Mouse (Mus musculus) urinary bladder, adult 2 months (tissue): Measurements from ENCODE around the gene Gm44511. TPM values are rescaled to one million over a fixed set of nuclear protein-coding genes. Genes with fewer than 3 reads are reported as not detected.

Source experiments
- DNase-seq: peaks from one replicate; pipeline ENCODE4 v3.0.0; 2022; ENCODE audit warnings: low spot score
- polyA plus RNA-seq: library from polyadenylated mRNA; depleted of rRNA; stranded (reverse); fragments of >200 nt; gene quantifications from 2 replicates; pipeline ENCODE4 v1.2.3, GENCODE M21; 2012; rRNA removed

Gene Gm44511
- 0.23 and 0.43 TPM in 2 replicates for polyA plus RNA-seq

- DNase-seq: no peak
These were observed at the start of gene Gm44511, which contains the start of gene Klrb1b for GRCm38 (mm10) chr6:128826132-128826531. Gene Gm44511 (minus strand): TSS chr6:128826315. Gene Klrb1b (minus strand): TSS chr6:128826331.

GRCm38 (mm10) chr6:128871910-128872610 lies 45.9 kb upstream of the Gm44511 start:
- DNase-seq: no peak

GRCm38 (mm10) chr6:128868861-128869260 lies 42.7 kb upstream of the Gm44511 start:
- no peak for DNase-seq

GRCm38 (mm10) chr6:128857976-128858375 lies 31.9 kb upstream of the Gm44511 start:
- no peak for DNase-seq

- no peak for DNase-seq
These were observed 30.1 kb upstream of the Gm44511 start for GRCm38 (mm10) chr6:128856250-128856649.

- no peak for DNase-seq
These were observed 29.4 kb upstream of the Gm44511 start for GRCm38 (mm10) chr6:128855477-128855876.

GRCm38 (mm10) chr6:128854895-128855294 lies 28.8 kb upstream of the Gm44511 start:
- DNase-seq: no peak

GRCm38 (mm10) chr6:128854024-128854820 lies 28.1 kb upstream of the Gm44511 start:
- DNase-seq: peak; percentile 47

- no peak for DNase-seq
These were observed 26.7 kb upstream of the Gm44511 start for GRCm38 (mm10) chr6:128852766-128853165.

- no peak for DNase-seq
These were observed 25.0 kb upstream of the Gm44511 start for GRCm38 (mm10) chr6:128851151-128851550.

GRCm38 (mm10) chr6:128850671-128851070 lies 24.6 kb upstream of the Gm44511 start:
- no peak for DNase-seq

GRCm38 (mm10) chr6:128849902-128850301 lies 23.8 kb upstream of the Gm44511 start:
- no peak for DNase-seq

GRCm38 (mm10) chr6:128847401-128847800 lies 21.3 kb upstream of the Gm44511 start:
- no peak for DNase-seq

GRCm38 (mm10) chr6:128845998-128846542 lies 20.0 kb upstream of the Gm44511 start:
- DNase-seq: no peak

- no peak for DNase-seq
These were observed 19.3 kb upstream of the Gm44511 start for GRCm38 (mm10) chr6:128845319-128845979.

- no peak for DNase-seq
These were observed 18.5 kb upstream of the Gm44511 start for GRCm38 (mm10) chr6:128844586-128845080.

- DNase-seq: no peak
These were observed 18.0 kb upstream of the Gm44511 start for GRCm38 (mm10) chr6:128844131-128844530.

GRCm38 (mm10) chr6:128843479-128843992 lies 17.4 kb upstream of the Gm44511 start:
- peak; percentile 47 for DNase-seq

- DNase-seq: peak; percentile 91
These were observed 16.9 kb upstream of the Gm44511 start for GRCm38 (mm10) chr6:128842945-128843478.

- DNase-seq: no peak
These were observed 16.3 kb upstream of the Gm44511 start for GRCm38 (mm10) chr6:128842356-128842944.
